Mouse (Mus musculus): ENCODE data around the gene Trim11.

The Trim11 gene

DNA sequence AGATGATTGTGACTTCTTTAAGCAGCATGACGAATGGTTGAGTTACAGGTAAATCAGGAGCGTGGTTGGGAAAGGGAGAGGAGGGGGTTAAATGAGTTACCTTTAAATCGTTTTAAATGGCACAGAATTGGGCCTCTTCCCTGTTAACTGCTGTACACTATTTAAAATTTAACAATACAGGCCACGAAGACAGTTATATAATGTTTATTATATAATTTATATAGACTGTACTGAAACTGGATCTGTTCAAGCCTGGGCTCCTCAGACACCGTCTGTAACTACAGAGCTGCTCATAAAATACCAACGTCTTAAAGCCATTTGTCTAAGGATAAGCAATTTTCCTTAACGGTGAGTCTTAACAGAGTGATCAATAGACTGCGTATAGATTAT lies 22.0 kb upstream of the Trim11 start:
- no peak for DNase-seq (ENCODE audit: low read depth, low spot score)

GRCm38 (mm10) chr11:58957226-58957914 lies 20.5 kb upstream of the Trim11 start:
- DNase-seq (ENCODE audit: low read depth, low spot score) = no peak

DNA sequence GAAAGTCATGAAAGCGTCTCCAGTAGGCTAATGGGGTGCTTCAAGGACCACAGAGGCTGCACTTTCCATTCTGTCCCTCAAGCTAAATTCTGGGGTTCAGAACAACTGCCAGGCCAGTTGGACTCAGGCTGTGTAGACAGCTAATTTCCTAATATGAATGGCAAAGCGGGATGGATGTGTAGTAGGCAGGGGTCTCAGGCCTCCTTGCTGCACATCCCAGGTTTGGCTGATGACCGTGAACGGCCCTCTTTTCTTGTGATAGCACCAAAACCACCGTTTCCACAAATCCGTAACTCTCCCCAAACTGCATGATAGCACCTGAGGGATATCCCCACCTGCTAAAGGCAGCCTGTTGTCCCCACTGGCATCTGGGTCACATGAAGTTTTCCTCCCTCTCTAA lies 19.4 kb upstream of the Trim11 start:
- DNase-seq (ENCODE audit: low read depth, low spot score) = no peak

- DNase-seq (ENCODE audit: low read depth, low spot score) = no peak
Observed at GRCm38 (mm10) chr11:58959186-58959825, 18.6 kb upstream of the Trim11 start.

DNA sequence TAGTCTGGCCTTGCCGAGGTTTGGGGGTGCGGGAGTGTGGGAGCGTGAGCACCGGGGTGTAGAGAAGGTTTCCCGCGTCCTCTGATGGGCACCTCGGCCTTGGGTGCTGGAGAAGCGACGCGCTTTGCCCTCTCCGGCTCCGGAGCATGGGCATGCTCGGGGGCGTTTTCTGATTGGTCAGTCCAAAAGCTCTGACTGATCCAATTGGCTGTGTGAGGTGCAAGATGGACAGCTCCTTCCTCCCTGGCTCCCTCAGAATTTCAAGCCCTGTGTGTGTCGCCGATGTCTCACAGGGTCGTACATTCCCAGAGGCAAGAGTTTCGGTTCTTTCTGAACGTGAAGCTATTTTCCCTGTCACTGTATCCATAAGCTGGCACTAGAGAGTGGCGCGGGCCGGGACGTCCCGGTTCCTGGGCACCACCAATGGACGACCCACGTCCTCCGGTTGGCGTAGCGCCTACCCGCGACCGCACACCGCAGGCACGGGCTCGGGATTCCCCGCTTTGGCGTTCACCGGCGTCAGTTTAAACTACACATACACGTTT lies 17.9 kb upstream of the Trim11 start:
- no peak for DNase-seq (ENCODE audit: low read depth, low spot score)

GRCm38 (mm10) chr11:58961364-58962177 lies 16.3 kb upstream of the Trim11 start:
- no peak for DNase-seq (ENCODE audit: low read depth, low spot score)

DNA sequence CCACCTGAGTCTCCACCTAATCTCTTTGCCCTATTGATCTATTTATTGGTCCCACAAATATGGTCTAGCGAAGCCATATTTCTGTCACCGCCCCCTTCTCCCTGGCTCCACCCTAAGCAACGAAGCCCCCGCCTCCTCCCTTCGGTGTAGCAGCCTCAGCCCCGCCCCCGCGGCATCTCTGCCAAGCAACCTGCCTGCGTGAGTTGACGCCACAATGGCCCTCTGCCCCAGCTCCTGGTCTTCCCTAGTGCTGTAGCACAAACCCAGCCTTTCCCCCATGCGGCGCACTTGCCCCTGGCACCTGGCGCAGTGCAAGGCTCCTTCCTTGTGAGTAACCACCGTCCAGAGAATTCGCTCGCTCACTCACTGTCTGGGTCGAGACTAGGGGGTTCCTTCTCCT lies 14.3 kb upstream of the Trim11 start:
- no peak for DNase-seq (ENCODE audit: low read depth, low spot score)

GRCm38 (mm10) chr11:58964216-58964615 lies 13.7 kb upstream of the Trim11 start:
- DNase-seq (ENCODE audit: low read depth, low spot score) = no peak

GRCm38 (mm10) chr11:58965001-58965760 lies 12.7 kb upstream of the Trim11 start:
- DNase-seq (ENCODE audit: low read depth, low spot score) = no peak

- no peak for DNase-seq (ENCODE audit: low read depth, low spot score)
Observed at GRCm38 (mm10) chr11:58967346-58967745, 10.5 kb upstream of the Trim11 start.

DNA sequence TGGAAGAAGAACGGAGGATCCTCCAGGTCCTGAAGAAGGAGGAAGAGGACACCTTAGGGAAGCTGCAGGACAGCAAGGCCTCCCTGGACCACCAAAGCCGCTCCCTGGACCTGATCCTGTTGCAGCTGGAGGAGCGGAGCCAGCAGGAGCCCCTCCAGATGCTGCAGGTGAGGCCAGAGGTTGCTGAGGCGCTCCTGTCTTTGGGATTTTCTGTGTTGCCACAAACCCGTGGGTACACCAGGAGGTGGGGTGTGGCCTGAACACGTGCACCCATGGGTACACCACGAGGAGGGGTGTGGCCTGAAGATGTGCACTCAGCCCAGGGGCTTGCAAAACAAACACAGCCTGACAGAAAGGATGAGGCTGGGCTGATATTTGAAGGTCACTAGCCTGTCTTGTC lies 9.3 kb upstream of the Trim11 start:
- DNase-seq (ENCODE audit: low read depth, low spot score) = no peak

DNA sequence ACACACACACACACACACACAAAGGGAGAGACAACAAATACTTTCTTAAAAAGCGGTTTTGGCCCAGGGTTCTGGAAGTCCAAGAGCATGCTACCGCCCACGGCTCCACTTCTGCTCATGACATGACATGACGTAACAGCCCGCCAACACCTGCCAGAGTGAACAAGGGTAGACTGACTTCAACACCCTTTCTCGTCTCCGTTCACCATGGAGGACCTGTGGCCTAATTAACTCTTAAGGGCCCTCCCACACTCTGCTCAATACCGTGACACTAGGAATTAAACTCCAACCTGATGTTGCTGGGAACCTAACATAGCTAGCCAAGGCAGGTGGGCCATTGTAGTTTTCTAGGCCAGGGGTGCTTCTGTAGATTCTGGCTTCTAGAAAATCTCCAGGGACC lies 8.9 kb upstream of the Trim11 start:
- DNase-seq (ENCODE audit: low read depth, low spot score) = no peak

DNA sequence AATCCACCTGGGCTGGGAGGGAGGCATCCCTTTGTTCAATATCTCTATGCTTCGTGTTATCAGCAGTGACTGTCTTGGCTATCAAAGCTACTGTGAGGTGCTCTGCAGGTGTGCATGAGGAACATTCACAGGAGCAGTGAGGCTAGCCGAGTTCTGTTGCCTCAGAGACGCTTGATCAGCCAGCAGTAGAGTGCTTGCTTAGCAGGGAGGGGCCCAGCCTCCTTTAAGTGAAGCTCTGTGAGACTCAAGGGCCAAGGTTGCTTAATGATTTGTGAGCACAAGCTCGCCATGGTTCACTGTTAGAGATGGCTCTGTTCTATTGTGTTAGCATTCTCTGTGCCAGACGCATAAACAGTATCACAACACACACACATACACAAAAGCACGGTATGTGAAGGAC lies 8.2 kb upstream of the Trim11 start:
- no peak for DNase-seq (ENCODE audit: low read depth, low spot score)

DNA sequence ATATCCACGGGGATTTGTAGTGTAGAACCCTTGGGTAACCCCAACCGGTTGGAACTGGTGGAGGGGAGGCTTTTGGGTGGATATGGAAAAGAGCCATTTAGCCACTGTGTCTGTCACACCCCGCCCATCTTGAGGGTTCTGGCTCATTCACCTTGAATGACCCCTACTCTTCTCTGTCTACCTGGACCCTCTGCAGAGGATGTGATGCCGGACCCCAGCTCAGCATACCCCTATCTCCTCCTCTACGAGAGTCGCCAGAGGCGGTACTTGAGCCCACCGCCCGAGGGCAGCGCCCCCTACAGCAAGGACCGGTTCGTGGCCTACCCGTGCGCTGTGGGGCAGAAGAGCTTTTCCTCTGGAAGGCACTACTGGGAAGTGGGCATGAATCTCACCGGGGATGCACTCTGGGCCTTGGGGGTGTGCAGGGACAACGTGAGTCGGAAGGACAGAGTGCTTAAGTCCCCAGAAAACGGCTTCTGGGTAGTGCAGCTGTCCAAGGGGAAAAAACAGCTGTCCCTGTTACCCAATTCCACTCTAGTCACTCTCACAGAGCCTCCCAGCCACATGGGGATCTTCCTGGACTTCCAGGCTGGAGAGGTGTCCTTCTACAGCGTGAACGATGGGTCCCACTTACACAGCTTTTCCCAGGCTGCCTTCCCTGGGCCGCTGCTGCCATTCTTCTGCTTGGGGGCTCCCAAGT lies 6.9 kb upstream of the Trim11 start:
- DNase-seq (ENCODE audit: low read depth, low spot score) = no peak

DNA sequence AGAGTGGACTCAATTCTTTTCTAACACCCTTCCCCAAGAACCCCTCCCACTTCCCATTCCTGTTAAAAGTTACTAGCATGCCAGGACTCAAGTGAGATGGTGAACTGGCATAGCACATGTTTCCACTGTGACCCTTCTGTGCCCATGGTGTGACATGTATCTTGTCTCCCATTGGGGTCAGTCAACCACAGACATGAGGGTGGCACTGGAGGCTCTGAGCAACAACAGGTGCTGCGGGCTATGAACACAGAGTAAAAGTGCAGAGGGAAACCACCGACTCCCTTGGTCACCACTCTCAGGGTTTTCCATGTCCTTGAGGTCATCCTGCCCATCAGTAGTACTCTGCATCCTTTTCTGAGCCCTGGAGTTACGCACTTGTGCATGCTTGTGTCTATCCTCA lies 6.1 kb upstream of the Trim11 start:
- no peak for DNase-seq (ENCODE audit: low read depth, low spot score)

DNA sequence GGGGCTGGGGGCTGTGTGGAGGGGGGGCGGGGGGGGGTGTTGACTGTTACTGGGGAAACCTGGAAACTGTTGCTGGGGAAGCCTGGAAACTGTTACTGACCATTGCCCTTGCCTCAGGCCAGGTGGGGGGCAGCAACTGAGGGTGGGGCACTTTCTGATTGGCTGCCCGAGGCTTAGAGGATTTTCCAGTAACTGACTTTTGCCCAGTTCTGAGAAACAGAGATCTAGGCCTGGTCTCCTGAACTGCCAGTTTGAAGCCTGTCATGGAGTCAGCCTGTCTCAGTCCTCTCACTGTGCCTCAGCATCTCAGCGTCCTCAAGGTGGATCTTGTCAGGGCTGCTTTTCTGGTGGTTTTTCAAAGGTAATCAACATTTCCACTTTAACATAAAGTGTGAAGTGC lies 3.5 kb upstream of the Trim11 start:
- no peak for DNase-seq (ENCODE audit: low read depth, low spot score)

GRCm38 (mm10) chr11:58977150-58977549 lies 743 bp upstream of the Trim11 start:
- DNase-seq (ENCODE audit: low read depth, low spot score) = no peak

GRCm38 (mm10) chr11:58977607-58978026 lies 276 bp upstream of the Trim11 start:
- DNase-seq (ENCODE audit: low read depth, low spot score) = no peak

GRCm38 (mm10) chr11:58978706-58979030 lies 775 bp downstream of the Trim11 start:
- DNase-seq (ENCODE audit: low read depth, low spot score) = no peak

DNA sequence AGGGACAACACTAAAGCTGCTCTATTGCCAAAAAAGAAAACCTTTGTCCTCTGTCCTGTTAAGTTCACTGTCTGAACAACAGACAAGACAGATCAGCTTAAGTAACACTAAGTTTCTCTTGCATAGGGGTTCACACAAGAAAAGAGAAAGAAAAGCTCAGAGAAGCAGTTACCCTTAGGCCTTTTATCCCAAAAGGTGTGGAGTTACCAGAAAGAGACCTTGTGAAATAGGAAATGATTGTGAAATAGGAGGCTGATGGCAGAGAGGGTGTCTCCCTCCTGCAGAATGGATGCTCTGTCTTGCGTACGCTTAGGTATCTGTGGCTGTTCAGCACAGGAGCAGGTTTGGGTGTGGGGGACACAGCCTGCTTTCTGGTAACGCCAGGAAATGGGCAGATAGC lies 1.3 kb downstream of the Trim11 start:
- no peak for DNase-seq (ENCODE audit: low read depth, low spot score)

- no peak for DNase-seq (ENCODE audit: low read depth, low spot score)
Observed at GRCm38 (mm10) chr11:58979661-58980060, 1.8 kb downstream of the Trim11 start.
